Mouse (Mus musculus) embryonic fibroblast, embryonic 13.5 days (primary cell): Measurements from ENCODE around the gene Grhl1.

ENCODE experiments used
- CTCF ChIP-seq: IDR thresholded peaks from 2 replicates; pipeline ENCODE4 v1.5.1; 2011; ENCODE audit warnings: mild to moderate bottlenecking, control low read depth, low read length, moderate library complexity, borderline replicate concordance; ENCODE audit not compliant: insufficient read depth
- POLR2A ChIP-seq: IDR thresholded peaks from 2 replicates; pipeline ENCODE4 v1.6.1; 2011; ENCODE audit warnings: low read depth, mild to moderate bottlenecking, control low read depth, low read length, moderate library complexity

GRCm38 (mm10) chr12:24580996-24581683 is 9.1 kb downstream of the Grhl1 start:
- TF ChIP-seq CTCF = no peak
- no peak for TF ChIP-seq POLR2A
